Mouse (Mus musculus) gastrocnemius, adult 2 months (tissue): ENCODE data around the gene Gucd1. TPM values are rescaled to one million over a fixed set of nuclear protein-coding genes. Genes with fewer than 3 reads are reported as not detected.
"Not testable (repeated sequence)": the region's sequence is repeated elsewhere in the genome, so short reads cannot be mapped to it uniquely, and the experiment has no call there.

Experiments used
- DNase-seq: peaks from one replicate; pipeline ENCODE4 v3.0.0; 2022
- H3K27ac ChIP-seq: fragments of 200-600 bp; 2 replicates; pipeline ENCODE4 v1.8.1; 2022; ENCODE audit warnings: mild to moderate bottlenecking
- H3K4me3 ChIP-seq: fragments of 200-600 bp; 2 replicates; pipeline ENCODE4 v1.8.1; 2022; ENCODE audit warnings: mild to moderate bottlenecking, moderate library complexity
- CTCF ChIP-seq: fragments of 200-600 bp; IDR thresholded peaks from 2 replicates; pipeline ENCODE4 v1.8.1; 2022; ENCODE audit warnings: antibody characterized with exemption, mild to moderate bottlenecking, moderate library complexity
- intact Hi-C: fragments of 180-260 bp; cut with DNase I; formaldehyde crosslinking; loops from one replicate; pipeline ENCODE4 v1.15.1; 2025
- total RNA-seq, 2 experiments: library from RNA; stranded (reverse); gene quantifications; 2 replicates each; pipeline ENCODE4 v1.2.3; 2021

Gucd1 gene
- total RNA-seq, 2 experiments from 2014 or later = 48.2 to 78.7 TPM

GRCm38 (mm10) chr10:75429004-75429380 is 88.8 kb downstream of the Gucd1 start:
- no peak for TF ChIP-seq CTCF
- Histone ChIP-seq H3K4me3 (no peak overlapping the region), H3K27ac (no peak overlapping the region)
- DNase-seq = no peak
- intact Hi-C loops = no loop called here

GRCm38 (mm10) chr10:75428049-75429003 is 89.4 kb downstream of the Gucd1 start:
- H3K4me3 ChIP-seq = no peak overlapping the region
- H3K27ac ChIP-seq = no peak overlapping the region
- intact Hi-C loops = no loop called here
- TF ChIP-seq CTCF = no peak
- no peak for DNase-seq

- Histone ChIP-seq H3K27ac (peak overlapping the region; percentile 46; the same call in 1 of the 2 replicates), H3K4me3 (no peak overlapping the region)
- DNase-seq = no peak
- intact Hi-C loops = no loop called here
- no peak for TF ChIP-seq CTCF
These were observed 93.3 kb downstream of the Gucd1 start for GRCm38 (mm10) chr10:75424498-75424901.

- no peak for DNase-seq
- no peak for TF ChIP-seq CTCF
- Histone ChIP-seq H3K27ac (no peak overlapping the region), H3K4me3 (no peak overlapping the region)
- intact Hi-C loops = no loop called here
These were observed 99.0 kb downstream of the Gucd1 start for GRCm38 (mm10) chr10:75418747-75419146.

- H3K4me3 ChIP-seq = no peak overlapping the region
- no peak overlapping the region for H3K27ac ChIP-seq
- TF ChIP-seq CTCF = peak; percentile 22
- intact Hi-C loops = no loop called here
- no peak for DNase-seq
These were observed 100.3 kb downstream of the Gucd1 start for GRCm38 (mm10) chr10:75417363-75418042.

GRCm38 (mm10) chr10:75414925-75415324 is 102.8 kb downstream of the Gucd1 start:
- intact Hi-C loops = no loop called here
- no peak overlapping the region for H3K27ac ChIP-seq
- H3K4me3 ChIP-seq = no peak overlapping the region
- DNase-seq = no peak
- no peak for TF ChIP-seq CTCF

GRCm38 (mm10) chr10:75412114-75413103 is 105.4 kb downstream of the Gucd1 start:
- Histone ChIP-seq H3K27ac (no peak overlapping the region), H3K4me3 (no peak overlapping the region)
- intact Hi-C loops = no loop called here
- TF ChIP-seq CTCF = no peak
- no peak for DNase-seq

GRCm38 (mm10) chr10:75411343-75412113 is 106.2 kb downstream of the Gucd1 start:
- H3K4me3 ChIP-seq, intact Hi-C loops, DNase-seq, H3K27ac ChIP-seq: not testable (repeated sequence)

- TF ChIP-seq CTCF = no peak
- Histone ChIP-seq H3K4me3 (no peak overlapping the region), H3K27ac (no peak overlapping the region)
- no peak for DNase-seq
- intact Hi-C loops = no loop called here
These were observed 110.0 kb downstream of the Gucd1 start for GRCm38 (mm10) chr10:75407741-75408140.

GRCm38 (mm10) chr10:75406755-75407154 is 111.0 kb downstream of the Gucd1 start:
- Histone ChIP-seq H3K4me3 (peak overlapping the region; percentile 52), H3K27ac (no peak overlapping the region)
- intact Hi-C loops = no loop called here
- no peak for TF ChIP-seq CTCF
- peak; percentile 64 for DNase-seq

GRCm38 (mm10) chr10:75405916-75406315 is 111.9 kb downstream of the Gucd1 start:
- TF ChIP-seq CTCF = no peak
- Histone ChIP-seq H3K4me3 (no peak overlapping the region), H3K27ac (no peak overlapping the region)
- intact Hi-C loops = no loop called here
- DNase-seq = no peak

- TF ChIP-seq CTCF = peak; percentile 35; the same call in 1 of the 2 replicates
- Histone ChIP-seq H3K27ac (no peak within 1 kb of the TSS), H3K4me3 (no peak within 1 kb of the TSS)
- DNase-seq = no peak
- intact Hi-C loops = no loop called here
These were observed 116.8 kb downstream of the Gucd1 start, which contains the start of gene Upb1 for GRCm38 (mm10) chr10:75400958-75401357. TSS of gene Upb1 (plus strand) at chr10:75401115.
